Mouse (Mus musculus) kidney, adult 2 months (tissue): ENCODE results near the gene Cpn1.

Experiments used
- CTCF ChIP-seq: fragments of 200-500 bp; conservative IDR thresholded peaks from 2 replicates; pipeline ENCODE4 v1.5.1; 2011; ENCODE audit warnings: low read depth, mild to moderate bottlenecking, control low read depth, low read length, moderate library complexity, mixed read lengths; ENCODE audit not compliant: insufficient read depth, insufficient read length
- POLR2A ChIP-seq: fragments of 200-500 bp; IDR thresholded peaks from one replicate; pipeline ENCODE4 v1.6.1; 2011; ENCODE audit warnings: low read depth, low read length, control low read depth

- TF ChIP-seq CTCF: no peak
- no peak for TF ChIP-seq POLR2A
Measured at GRCm38 (mm10) chr19:43930926-43931325, 55.4 kb downstream of the Cpn1 start.
